Mouse (Mus musculus) small intestine, adult 2 months (tissue): ENCODE data around the gene Cysrt1. TPM values are rescaled to one million over a fixed set of nuclear protein-coding genes. Genes with fewer than 3 reads are reported as not detected.

Experiments
- H3K27ac ChIP-seq: fragments of 200-500 bp; 2 replicates; pipeline ENCODE4 v1.5.1; 2012; ENCODE audit warnings: low read depth, low read length, control low read depth, inconsistent platforms; ENCODE audit not compliant: insufficient read depth
- H3K27me3 ChIP-seq: fragments of 200-500 bp; 2 replicates; pipeline ENCODE4 v1.6.1; 2012; ENCODE audit warnings: mild to moderate bottlenecking, moderate library complexity, low read length, inconsistent platforms; ENCODE audit not compliant: control insufficient read depth, insufficient read depth
- H3K36me3 ChIP-seq: fragments of 200-500 bp; 2 replicates; pipeline ENCODE4 v1.6.1; 2012; ENCODE audit warnings: mild to moderate bottlenecking, low read length, control low read depth, inconsistent platforms; ENCODE audit not compliant: control insufficient read depth, insufficient read depth
- H3K4me1 ChIP-seq: fragments of 200-500 bp; 2 replicates; pipeline ENCODE4 v1.6.1; 2012; ENCODE audit warnings: low read length, inconsistent platforms, mixed read lengths; ENCODE audit not compliant: control insufficient read depth, insufficient read depth, insufficient read length
- H3K4me3 ChIP-seq: fragments of 200-500 bp; 2 replicates; pipeline ENCODE4 v1.5.1; 2012; ENCODE audit warnings: low read depth, mild to moderate bottlenecking, control low read depth, inconsistent platforms, low read length, moderate library complexity
- CTCF ChIP-seq: fragments of 200-500 bp; IDR thresholded peaks from 2 replicates; pipeline ENCODE4 v1.5.1; 2012; ENCODE audit warnings: low read depth, mild to moderate bottlenecking, control low read depth, inconsistent platforms, low read length, moderate library complexity, mixed read lengths; ENCODE audit not compliant: insufficient replicate concordance, insufficient read length; ENCODE audit errors: extremely low read depth
- POLR2A ChIP-seq: fragments of 200-500 bp; IDR thresholded peaks from 2 replicates; pipeline ENCODE4 v1.6.1; 2012; ENCODE audit warnings: low read depth, mild to moderate bottlenecking, control low read depth, inconsistent platforms, low read length, moderate library complexity
- WGBS: fragments of 180-500 bp; shearing (Covaris S2); methylation state at CpG from one replicate; pipeline ENCODE4 v1.1.7; 2018; 5-methylcytosine and 5-hydroxymethylcytosine counted together
- polyA plus RNA-seq: library from polyadenylated mRNA; depleted of rRNA; stranded (reverse); fragments of >200 nt; gene quantifications from 2 replicates; pipeline ENCODE4 v1.2.3, GENCODE M21; 2012

The Cysrt1 gene
- polyA plus RNA-seq, 1 experiment, result 1.7 TPM

GRCm38 (mm10) chr2:25286837-25287636 lies 44.8 kb upstream of the Cysrt1 start:
- WGBS, result 19% methylated on average over 7 of the region's 7 CpGs

GRCm38 (mm10) chr2:25286314-25286713 lies 44.1 kb upstream of the Cysrt1 start:
- Histone ChIP-seq H3K27me3 (no peaks in the 10 kb centered on the region; the same call in 1 of the 2 replicates), H3K36me3 (peaks cover 27% of the 10 kb centered on the region), H3K27ac (peak overlapping the region; percentile 99), H3K4me3 (no peak overlapping the region), H3K4me1 (peaks cover 55% of the 10 kb centered on the region)
- TF ChIP-seq CTCF (no peak), POLR2A (no peak)
- 21% methylated on average over 1 of the region's 1 CpGs for WGBS

More at GRCm38 (mm10) chr2:25286837-25287636, 44.8 kb upstream of the Cysrt1 start:
- peaks cover 22% of the 10 kb centered on the region for H3K36me3 ChIP-seq
- peaks cover 5% of the 10 kb centered on the region for H3K27me3 ChIP-seq
- no peak overlapping the region for H3K4me3 ChIP-seq
- H3K27ac ChIP-seq, result peak overlapping the region; percentile 99
- TF ChIP-seq CTCF, result no peak
- no peak for TF ChIP-seq POLR2A
- peaks cover 57% of the 10 kb centered on the region for H3K4me1 ChIP-seq

GRCm38 (mm10) chr2:25285551-25285950 lies 43.3 kb upstream of the Cysrt1 start:
- Histone ChIP-seq H3K36me3 (peaks cover 34% of the 10 kb centered on the region), H3K27me3 (no peaks in the 10 kb centered on the region), H3K27ac (peak overlapping the region; percentile 99), H3K4me3 (no peak overlapping the region), H3K4me1 (peaks cover 48% of the 10 kb centered on the region)
- WGBS, result 46% methylated on average over 2 of the region's 2 CpGs
- TF ChIP-seq CTCF, result no peak
- TF ChIP-seq POLR2A, result no peak

- Histone ChIP-seq H3K4me3 (no peak overlapping the region), H3K36me3 (peaks cover 62% of the 10 kb centered on the region), H3K4me1 (peaks cover 2% of the 10 kb centered on the region; the same call in 1 of the 2 replicates), H3K27ac (0 out of 2 replicates have a peak overlapping the region, but pooled peaks have one; percentile 12), H3K27me3 (no peaks in the 10 kb centered on the region)
- WGBS, result 34% methylated on average over 13 of the region's 13 CpGs
- TF ChIP-seq POLR2A (no peak), CTCF (peak; percentile 80; the same call in 1 of the 2 replicates)
Measured at GRCm38 (mm10) chr2:25278928-25279882, 37.0 kb upstream of the Cysrt1 start.

GRCm38 (mm10) chr2:25273010-25273409 lies 30.8 kb upstream of the Cysrt1 start:
- Histone ChIP-seq H3K27me3 (no peaks in the 10 kb centered on the region), H3K36me3 (peaks cover 54% of the 10 kb centered on the region), H3K4me1 (peaks cover 10% of the 10 kb centered on the region), H3K4me3 (peak overlapping the region; percentile 88), H3K27ac (peak overlapping the region; percentile 33; the same call in 1 of the 2 replicates)
- TF ChIP-seq POLR2A (no peak), CTCF (no peak)
- 22% methylated on average over 16 of the region's 16 CpGs for WGBS

- Histone ChIP-seq H3K36me3 (peaks cover 54% of the 10 kb centered on the region), H3K27me3 (no peaks in the 10 kb centered on the region), H3K27ac (peak overlapping the region; percentile 33; the same call in 1 of the 2 replicates), H3K4me3 (peak overlapping the region; percentile 88), H3K4me1 (peaks cover 11% of the 10 kb centered on the region)
- TF ChIP-seq CTCF, result no peak
- TF ChIP-seq POLR2A, result peak; percentile 44; the same call in 1 of the 2 replicates
- WGBS, result under 1% methylated on average over 29 of the region's 29 CpGs
Measured at GRCm38 (mm10) chr2:25272515-25272914, 30.3 kb upstream of the Cysrt1 start.
